Mouse (Mus musculus) lung, embryonic 15.5 days (tissue): ENCODE measurements around the gene Sppl2b. TPM values are rescaled to one million over a fixed set of nuclear protein-coding genes. Genes with fewer than 3 reads are reported as not detected.
"Not testable (repeated sequence)": the region's sequence is repeated elsewhere in the genome, so short reads cannot be mapped to it uniquely, and the experiment has no call there.

Experiments
- ATAC-seq: fragments of 200-750 bp; cut with Nextera tagmentation; 2 replicates; pipeline ENCODE4 v1.8.0; 2017; ENCODE audit warnings: moderate number of reproducible peaks, borderline replicate concordance; ENCODE audit not compliant: low FRiP score, low TSS enrichment; ENCODE audit errors: extremely low read depth
- H3K27ac ChIP-seq: fragments of 300-500 bp; sonication (generic); 2 replicates; pipeline ENCODE4 v1.5.1; 2015; ENCODE audit warnings: moderate library complexity, mild to moderate bottlenecking, inconsistent platforms
- H3K27me3 ChIP-seq: fragments of 300-500 bp; sonication (generic); 2 replicates; pipeline ENCODE4 v1.6.1; 2015; ENCODE audit warnings: inconsistent platforms
- H3K36me3 ChIP-seq: fragments of 300-500 bp; sonication (generic); 2 replicates; pipeline ENCODE4 v1.6.1; 2015; ENCODE audit warnings: inconsistent platforms
- H3K4me1 ChIP-seq: fragments of 300-500 bp; sonication (generic); 2 replicates; pipeline ENCODE4 v1.6.1; 2015; ENCODE audit warnings: inconsistent platforms
- H3K4me2 ChIP-seq: fragments of 300-500 bp; sonication (generic); 2 replicates; pipeline ENCODE4 v1.6.1; 2015; ENCODE audit warnings: inconsistent platforms, mild to moderate bottlenecking, moderate library complexity
- H3K4me3 ChIP-seq: fragments of 300-500 bp; sonication (generic); 2 replicates; pipeline ENCODE4 v1.5.1; 2015; ENCODE audit warnings: mild to moderate bottlenecking, inconsistent platforms
- H3K9ac ChIP-seq: fragments of 300-500 bp; sonication (generic); 2 replicates; pipeline ENCODE4 v1.6.1; 2015; ENCODE audit warnings: inconsistent platforms
- H3K9me3 ChIP-seq: fragments of 300-500 bp; sonication (generic); 2 replicates; pipeline ENCODE4 v1.6.1; 2016; ENCODE audit warnings: inconsistent platforms
- WGBS: fragments of 180-500 bp; shearing (Covaris S2); methylation state at CpG from one replicate; pipeline ENCODE4 v1.1.7; 2015; 5-methylcytosine and 5-hydroxymethylcytosine counted together
- polyA plus RNA-seq: library from polyadenylated mRNA; unstranded; fragments of >200 nt; fragmentation: Nextera tagmentation; extraction: Ambion mirVana; gene quantifications from 2 replicates; pipeline ENCODE4 v1.2.1, GENCODE M21; 2015

The Sppl2b gene
- polyA plus RNA-seq, 1 experiment from 2014 or later, result 40.8 TPM

- Histone ChIP-seq H3K4me1 (peaks cover 29% of the 10 kb centered on the region), H3K9me3 (no peaks in the 10 kb centered on the region), H3K4me2 (peak within 1 kb of the TSS; percentile 80), H3K4me3 (peak within 1 kb of the TSS; percentile 77), H3K36me3 (peaks cover 17% of the 10 kb centered on the region), H3K27me3 (no peaks in the 10 kb centered on the region), H3K27ac (peak within 1 kb of the TSS; percentile 92), H3K9ac (peak within 1 kb of the TSS; percentile 96)
- WGBS, result under 1% methylated on average over 82 of the region's 82 CpGs
- peak; percentile 98 for ATAC-seq
Measured at GRCm38 (mm10) chr10:80826151-80827062, 28.7 kb upstream of the Sppl2b start, which contains the start of gene Oaz1. Gene Oaz1, plus strand, starts transcription at chr10:80826656.

DNA sequence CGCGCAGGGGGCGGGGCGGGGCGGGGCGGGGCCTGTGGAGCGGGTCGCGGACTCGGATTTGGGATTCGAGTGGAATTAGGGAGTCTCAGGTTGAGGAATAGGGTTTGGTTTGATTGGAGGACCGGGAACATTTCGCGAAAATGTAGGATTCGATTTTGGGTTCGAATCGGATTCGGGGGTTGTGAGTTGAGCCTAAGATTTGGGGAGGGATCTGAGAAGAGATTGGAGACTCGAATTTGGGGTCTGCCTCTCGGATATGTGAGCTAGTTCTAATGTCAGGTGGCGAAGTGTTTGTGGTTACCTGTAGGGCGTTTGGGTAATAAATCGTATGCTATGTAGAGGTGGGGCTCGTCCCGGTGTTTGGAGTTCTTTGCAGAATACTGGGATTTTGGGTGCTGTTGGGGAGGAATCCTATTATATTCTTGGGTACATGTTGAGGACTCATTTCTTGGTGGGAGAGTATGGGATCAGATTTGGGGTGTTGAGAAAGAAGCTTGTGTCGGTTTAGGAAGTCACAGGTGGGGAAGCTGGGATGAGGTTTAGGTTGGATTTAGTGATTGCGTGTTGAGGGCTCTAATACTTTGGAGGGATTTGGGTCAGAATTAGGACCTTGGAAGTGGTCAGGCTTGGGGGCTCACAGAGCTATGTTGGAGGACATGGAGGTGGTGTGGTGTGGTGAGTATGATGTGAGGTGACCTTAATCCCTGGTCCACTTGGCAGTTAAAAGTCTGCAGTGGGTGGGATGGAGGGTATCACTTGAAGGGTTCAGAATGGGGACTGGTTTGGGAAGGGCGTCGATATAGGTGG lies 27.8 kb upstream of the Sppl2b start:
- peak overlapping the region; percentile 77 for H3K4me3 ChIP-seq
- no peaks in the 10 kb centered on the region for H3K27me3 ChIP-seq
- H3K4me1 ChIP-seq, result peaks cover 29% of the 10 kb centered on the region
- no peaks in the 10 kb centered on the region for H3K9me3 ChIP-seq
- WGBS, result 5% methylated on average over 29 of the region's 29 CpGs
- H3K27ac ChIP-seq, result peak overlapping the region; percentile 92
- peak overlapping the region; percentile 80 for H3K4me2 ChIP-seq
- H3K36me3 ChIP-seq, result peaks cover 17% of the 10 kb centered on the region
- no peak for ATAC-seq
- H3K9ac ChIP-seq, result peak overlapping the region; percentile 96

- H3K9ac ChIP-seq, result peak overlapping the region; percentile 96
- H3K27ac ChIP-seq, result no peak overlapping the region
- no peak for ATAC-seq
- H3K27me3 ChIP-seq, result peaks cover 2% of the 10 kb centered on the region; the same call in 1 of the 2 replicates
- H3K4me1 ChIP-seq, result peaks cover 29% of the 10 kb centered on the region
- WGBS, result 61% methylated on average over 10 of the region's 10 CpGs
- peak overlapping the region; percentile 80 for H3K4me2 ChIP-seq
- peak overlapping the region; percentile 77 for H3K4me3 ChIP-seq
- H3K9me3 ChIP-seq, result no peaks in the 10 kb centered on the region
- H3K36me3 ChIP-seq, result peaks cover 17% of the 10 kb centered on the region
Measured at GRCm38 (mm10) chr10:80827870-80828420, 27.1 kb upstream of the Sppl2b start.

DNA sequence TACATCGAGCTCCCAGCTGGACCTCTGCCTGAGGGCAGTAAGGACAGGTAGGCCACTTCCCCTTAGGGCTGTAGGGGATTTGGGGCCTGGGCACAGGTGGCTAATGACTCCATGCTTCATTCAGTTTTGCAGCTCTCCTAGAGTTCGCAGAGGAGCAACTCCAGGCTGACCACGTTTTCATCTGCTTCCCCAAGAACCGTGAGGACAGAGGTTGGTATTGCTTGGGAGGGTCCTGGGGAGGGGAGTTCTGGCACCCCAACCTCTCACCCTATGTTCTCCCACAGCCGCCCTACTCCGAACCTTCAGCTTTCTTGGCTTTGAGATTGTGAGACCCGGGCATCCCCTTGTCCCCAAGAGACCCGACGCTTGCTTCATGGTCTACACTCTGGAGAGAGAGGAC lies 26.5 kb upstream of the Sppl2b start:
- Histone ChIP-seq H3K4me2 (peak overlapping the region; percentile 80), H3K4me1 (peaks cover 29% of the 10 kb centered on the region), H3K4me3 (peak overlapping the region; percentile 77; the same call in 1 of the 2 replicates), H3K36me3 (peaks cover 17% of the 10 kb centered on the region)
- WGBS, result 70% methylated on average over 8 of the region's 9 CpGs
- H3K9ac ChIP-seq, H3K9me3 ChIP-seq, H3K27ac ChIP-seq, H3K27me3 ChIP-seq, ATAC-seq: not testable (repeated sequence)

DNA sequence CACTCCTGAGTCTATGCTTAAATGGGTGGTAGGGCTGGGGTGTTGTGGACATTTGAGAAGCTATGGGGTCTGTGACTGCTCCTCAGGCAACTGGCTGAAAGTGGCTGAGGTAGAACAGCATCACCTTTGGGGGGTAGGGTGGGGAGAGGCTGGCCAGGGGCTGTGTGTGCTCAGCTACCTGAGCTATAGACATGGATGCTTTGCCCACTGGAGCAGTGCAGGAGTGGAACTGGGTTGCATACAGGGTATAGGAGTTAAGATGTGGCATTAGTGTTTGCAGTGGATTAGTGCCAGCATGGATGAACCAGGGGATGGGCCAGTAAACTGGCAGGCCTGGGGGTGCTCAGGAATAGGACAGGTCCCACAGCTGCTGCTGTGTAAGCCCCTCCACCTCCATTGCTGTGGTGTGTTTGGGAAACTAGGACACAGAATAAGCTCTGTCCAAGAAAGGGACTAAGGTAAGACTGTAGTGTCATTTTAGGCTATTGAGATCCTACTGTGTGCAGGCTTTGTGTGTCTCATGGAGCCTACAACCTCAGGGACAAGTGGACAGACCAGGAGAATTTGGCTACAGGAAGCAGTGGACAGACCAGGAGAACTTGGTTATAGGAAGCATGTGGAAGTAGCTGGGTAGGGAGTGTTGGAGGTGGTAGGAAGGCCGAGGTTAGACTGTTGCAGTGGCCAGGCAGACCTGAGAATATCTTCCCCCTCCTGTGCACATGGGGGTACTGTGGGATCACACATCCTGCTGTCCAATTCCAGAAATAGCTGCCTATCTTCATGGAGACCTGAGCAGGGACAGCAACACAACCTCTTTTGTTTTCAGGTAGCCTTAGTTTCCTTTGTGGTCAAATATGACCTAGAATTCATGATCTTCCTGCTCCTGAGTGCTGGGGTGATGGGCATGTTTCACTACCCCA lies 25.5 kb upstream of the Sppl2b start:
- Histone ChIP-seq H3K4me2 (no peak overlapping the region), H3K36me3 (peaks cover 17% of the 10 kb centered on the region), H3K9me3 (no peaks in the 10 kb centered on the region), H3K27me3 (peaks cover 19% of the 10 kb centered on the region), H3K9ac (no peak overlapping the region), H3K4me3 (no peak overlapping the region), H3K27ac (no peak overlapping the region), H3K4me1 (peaks cover 29% of the 10 kb centered on the region)
- 69% methylated on average over 1 of the region's 1 CpGs for WGBS
- no peak for ATAC-seq

DNA sequence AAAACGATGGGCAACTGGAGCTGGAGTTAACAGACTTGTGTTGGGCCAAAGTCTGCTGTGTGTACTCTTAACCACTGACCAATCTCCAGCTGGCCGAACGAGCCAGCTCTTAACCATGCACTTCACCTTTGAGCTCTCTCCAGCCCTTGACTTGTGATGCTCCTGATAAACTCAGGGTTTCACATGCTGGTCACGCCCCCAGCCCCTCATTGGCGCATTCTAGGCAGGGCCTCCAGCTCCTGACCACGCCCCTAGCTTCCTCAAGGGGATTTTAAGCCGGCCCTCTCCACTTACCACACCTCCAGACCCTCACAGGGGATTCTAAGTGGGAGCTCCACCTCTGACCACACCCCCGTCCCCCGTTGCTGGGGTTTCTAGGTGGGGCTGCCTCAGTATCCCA lies 23.9 kb upstream of the Sppl2b start:
- no peak for ATAC-seq
- H3K4me3 ChIP-seq, result no peak overlapping the region
- no peak overlapping the region for H3K4me2 ChIP-seq
- peaks cover 17% of the 10 kb centered on the region for H3K36me3 ChIP-seq
- no peak overlapping the region for H3K9ac ChIP-seq
- no peak overlapping the region for H3K27ac ChIP-seq
- WGBS, result 3% methylated on average over 9 of the region's 9 CpGs
- no peaks in the 10 kb centered on the region for H3K9me3 ChIP-seq
- peaks cover 27% of the 10 kb centered on the region for H3K4me1 ChIP-seq
- peaks cover 34% of the 10 kb centered on the region for H3K27me3 ChIP-seq

GRCm38 (mm10) chr10:80832818-80833217 lies 22.3 kb upstream of the Sppl2b start:
- ATAC-seq, result no peak
- H3K27ac ChIP-seq, result no peak overlapping the region
- no peaks in the 10 kb centered on the region for H3K9me3 ChIP-seq
- peaks cover 17% of the 10 kb centered on the region for H3K36me3 ChIP-seq
- no peak overlapping the region for H3K4me3 ChIP-seq
- no peak overlapping the region for H3K9ac ChIP-seq
- WGBS, result 61% methylated on average over 7 of the region's 7 CpGs
- peaks cover 50% of the 10 kb centered on the region for H3K27me3 ChIP-seq
- H3K4me1 ChIP-seq, result peaks cover 25% of the 10 kb centered on the region
- H3K4me2 ChIP-seq, result no peak overlapping the region

GRCm38 (mm10) chr10:80835617-80836016 lies 19.5 kb upstream of the Sppl2b start:
- Histone ChIP-seq H3K36me3 (peaks cover 1% of the 10 kb centered on the region; the same call in 1 of the 2 replicates), H3K4me3 (0 out of 2 replicates have a peak overlapping the region, but pooled peaks have one; percentile 2), H3K27me3 (peaks cover 61% of the 10 kb centered on the region), H3K4me2 (no peak overlapping the region), H3K9me3 (no peaks in the 10 kb centered on the region), H3K27ac (no peak overlapping the region), H3K4me1 (peaks cover 8% of the 10 kb centered on the region), H3K9ac (no peak overlapping the region)
- 51% methylated on average over 30 of the region's 30 CpGs for WGBS
- no peak for ATAC-seq

GRCm38 (mm10) chr10:80836949-80837379 lies 18.1 kb upstream of the Sppl2b start:
- H3K36me3 ChIP-seq, result no peaks in the 10 kb centered on the region
- H3K9ac ChIP-seq, result no peak overlapping the region
- no peak overlapping the region for H3K4me3 ChIP-seq
- H3K4me1 ChIP-seq, result no peaks in the 10 kb centered on the region
- peaks cover 68% of the 10 kb centered on the region for H3K27me3 ChIP-seq
- H3K4me2 ChIP-seq, result no peak overlapping the region
- no peaks in the 10 kb centered on the region for H3K9me3 ChIP-seq
- ATAC-seq, result no peak
- no peak overlapping the region for H3K27ac ChIP-seq
- 46% methylated on average over 7 of the region's 7 CpGs for WGBS

- no peak overlapping the region for H3K4me3 ChIP-seq
- H3K36me3 ChIP-seq, result no peaks in the 10 kb centered on the region
- no peak for ATAC-seq
- H3K9ac ChIP-seq, result no peak overlapping the region
- H3K9me3 ChIP-seq, result no peaks in the 10 kb centered on the region
- peaks cover 76% of the 10 kb centered on the region for H3K27me3 ChIP-seq
- WGBS, result 8% methylated on average over 2 of the region's 2 CpGs
- H3K27ac ChIP-seq, result no peak overlapping the region
- H3K4me2 ChIP-seq, result no peak overlapping the region
- no peaks in the 10 kb centered on the region for H3K4me1 ChIP-seq
Measured at GRCm38 (mm10) chr10:80837827-80838226, 17.2 kb upstream of the Sppl2b start.
